Mouse (Mus musculus) testis, adult 2 months (tissue): ENCODE measurements around the gene Cds1. TPM values are rescaled to one million over a fixed set of nuclear protein-coding genes. Genes with fewer than 3 reads are reported as not detected.

ENCODE experiments used
- H3K27ac ChIP-seq: fragments of 200-500 bp; 2 replicates; pipeline ENCODE4 v1.5.1; 2012; ENCODE audit warnings: low read depth, low read length; ENCODE audit not compliant: control insufficient read depth, insufficient read depth
- H3K27me3 ChIP-seq: fragments of 200-500 bp; 2 replicates; pipeline ENCODE4 v1.6.1; 2012; ENCODE audit warnings: mild to moderate bottlenecking, low read length, moderate library complexity; ENCODE audit not compliant: control insufficient read depth, insufficient read depth
- H3K36me3 ChIP-seq: fragments of 200-500 bp; 2 replicates; pipeline ENCODE4 v1.6.1; 2012; ENCODE audit warnings: mild to moderate bottlenecking, low read length; ENCODE audit not compliant: control insufficient read depth, insufficient read depth
- H3K4me1 ChIP-seq: fragments of 200-500 bp; 2 replicates; pipeline ENCODE4 v1.6.1; 2012; ENCODE audit warnings: low read length; ENCODE audit not compliant: control insufficient read depth, insufficient read depth
- H3K4me3 ChIP-seq: fragments of 200-500 bp; 2 replicates; pipeline ENCODE4 v1.5.1; 2012; ENCODE audit warnings: low read depth, mild to moderate bottlenecking, low read length, moderate library complexity, mixed read lengths; ENCODE audit not compliant: control insufficient read depth
- CTCF ChIP-seq: fragments of 200-500 bp; IDR thresholded peaks from 2 replicates; pipeline ENCODE4 v1.5.1; 2012; ENCODE audit warnings: low read depth, mild to moderate bottlenecking, inconsistent platforms, low read length, moderate library complexity; ENCODE audit not compliant: control insufficient read depth, insufficient read depth, insufficient replicate concordance
- POLR2A ChIP-seq: fragments of 200-500 bp; IDR thresholded peaks from 2 replicates; pipeline ENCODE4 v1.6.1; 2012; ENCODE audit warnings: low read depth, mild to moderate bottlenecking, inconsistent platforms, low read length, moderate library complexity; ENCODE audit not compliant: control insufficient read depth
- polyA plus RNA-seq: library from polyadenylated mRNA; depleted of rRNA; stranded (reverse); fragments of >200 nt; gene quantifications from 2 replicates; pipeline ENCODE4 v1.2.3, GENCODE M21; 2012

The Cds1 gene
- polyA plus RNA-seq, 1 experiment, result 201 TPM

DNA sequence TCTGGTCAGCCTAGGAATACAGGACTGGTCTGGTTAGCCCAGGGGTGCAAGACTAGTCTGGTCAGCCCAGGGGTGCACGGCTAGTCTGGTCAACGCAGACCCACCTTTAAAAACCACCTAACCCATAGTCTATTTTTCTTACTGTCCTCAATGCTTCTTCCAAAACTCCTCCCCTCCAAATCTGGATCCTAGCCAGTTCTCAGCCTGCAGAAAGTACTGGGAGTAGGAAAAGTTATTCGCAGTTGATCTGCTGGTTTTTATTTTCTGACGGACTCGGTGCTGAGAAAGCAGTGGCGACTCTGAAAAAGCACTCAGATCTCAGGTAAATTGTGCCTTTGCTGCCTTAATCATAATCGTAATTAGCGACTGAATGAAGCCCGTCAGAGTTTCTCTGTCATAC is 7.7 kb downstream of the Cds1 start:
- H3K27ac ChIP-seq, result no peak overlapping the region
- H3K4me1 ChIP-seq, result peaks cover 8% of the 10 kb centered on the region
- no peak overlapping the region for H3K4me3 ChIP-seq
- no peak for TF ChIP-seq POLR2A
- TF ChIP-seq CTCF, result no peak
- no peaks in the 10 kb centered on the region for H3K36me3 ChIP-seq
- H3K27me3 ChIP-seq, result no peaks in the 10 kb centered on the region

GRCm38 (mm10) chr5:101775262-101775661 is 10.3 kb downstream of the Cds1 start:
- TF ChIP-seq POLR2A (no peak), CTCF (no peak)
- no peak overlapping the region for H3K4me3 ChIP-seq
- H3K36me3 ChIP-seq, result no peaks in the 10 kb centered on the region
- H3K4me1 ChIP-seq, result no peaks in the 10 kb centered on the region; the same call in 1 of the 2 replicates
- no peaks in the 10 kb centered on the region for H3K27me3 ChIP-seq
- no peak overlapping the region for H3K27ac ChIP-seq

DNA sequence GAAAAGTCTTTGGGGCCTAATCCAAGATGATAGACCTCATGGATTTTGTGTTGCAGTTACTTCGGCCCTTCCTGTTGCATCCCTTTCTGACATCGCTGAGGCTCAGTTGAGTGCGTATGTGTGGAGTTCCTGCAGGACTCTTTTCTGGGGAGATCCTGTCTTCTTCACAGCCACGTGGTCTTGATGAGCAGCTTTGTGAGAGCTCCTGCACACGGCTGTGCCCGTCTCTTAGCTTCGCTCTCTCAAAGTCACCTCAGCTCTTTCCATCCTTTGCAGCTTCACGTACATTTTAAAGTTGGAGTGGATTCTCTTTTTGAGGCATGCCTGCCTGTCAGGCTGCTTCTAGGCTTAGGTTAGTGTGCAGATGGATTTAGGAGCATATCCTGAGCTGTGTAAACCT is 11.6 kb downstream of the Cds1 start:
- H3K27me3 ChIP-seq, result no peaks in the 10 kb centered on the region
- TF ChIP-seq POLR2A (no peak), CTCF (no peak)
- H3K36me3 ChIP-seq, result no peaks in the 10 kb centered on the region
- no peak overlapping the region for H3K4me3 ChIP-seq
- no peak overlapping the region for H3K27ac ChIP-seq
- no peaks in the 10 kb centered on the region; the same call in 1 of the 2 replicates for H3K4me1 ChIP-seq

- Histone ChIP-seq H3K4me3 (no peak overlapping the region), H3K36me3 (no peaks in the 10 kb centered on the region), H3K27ac (no peak overlapping the region), H3K27me3 (no peaks in the 10 kb centered on the region), H3K4me1 (no peaks in the 10 kb centered on the region; the same call in 1 of the 2 replicates)
- TF ChIP-seq POLR2A (no peak), CTCF (no peak)
Observed at GRCm38 (mm10) chr5:101779376-101779863, 14.5 kb downstream of the Cds1 start.

DNA sequence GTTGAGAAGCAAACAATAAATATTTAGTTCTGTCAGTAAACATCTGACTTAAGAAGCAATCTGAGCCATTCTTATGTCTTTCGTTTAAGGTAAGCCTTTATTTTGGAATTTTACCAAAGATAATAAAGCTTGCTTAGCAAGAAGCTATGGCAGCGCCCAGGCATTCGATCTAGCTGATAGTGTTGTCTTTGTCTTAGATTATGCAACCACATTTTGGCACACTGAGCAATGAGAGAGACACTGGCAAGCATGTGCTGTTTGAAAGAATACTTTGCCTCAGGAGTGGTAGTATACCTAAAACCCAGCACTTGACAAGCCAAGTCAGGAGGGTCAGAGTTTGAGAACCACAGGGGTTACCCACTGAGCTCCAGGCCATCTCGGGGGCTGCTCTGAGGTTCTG is 16.0 kb downstream of the Cds1 start:
- no peak for TF ChIP-seq POLR2A
- no peak for TF ChIP-seq CTCF
- no peaks in the 10 kb centered on the region for H3K36me3 ChIP-seq
- no peak overlapping the region for H3K27ac ChIP-seq
- H3K4me1 ChIP-seq, result no peaks in the 10 kb centered on the region; the same call in 1 of the 2 replicates
- H3K27me3 ChIP-seq, result no peaks in the 10 kb centered on the region
- no peak overlapping the region for H3K4me3 ChIP-seq

DNA sequence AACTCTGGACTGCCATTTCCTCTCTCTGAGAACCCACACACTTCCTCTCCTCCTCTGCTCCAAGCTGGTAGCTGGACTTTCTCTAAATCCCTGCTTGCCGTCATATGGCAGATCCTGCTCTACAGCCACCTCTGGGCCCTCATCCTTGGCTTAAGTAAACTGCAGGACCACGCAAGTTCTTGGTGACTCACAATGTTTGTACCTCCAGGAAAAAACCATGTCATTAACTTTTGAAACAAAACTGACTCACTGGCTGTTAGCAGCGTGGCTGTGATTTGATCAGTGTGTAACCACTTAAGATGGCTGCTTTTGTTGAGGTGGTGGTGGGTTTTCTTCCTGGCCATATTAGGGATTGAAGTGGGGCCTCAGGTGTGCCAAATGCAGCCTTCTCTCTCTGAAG is 19.4 kb downstream of the Cds1 start:
- no peak overlapping the region for H3K27ac ChIP-seq
- H3K4me3 ChIP-seq, result no peak overlapping the region
- TF ChIP-seq CTCF, result no peak
- TF ChIP-seq POLR2A, result no peak
- H3K27me3 ChIP-seq, result no peaks in the 10 kb centered on the region
- no peaks in the 10 kb centered on the region for H3K4me1 ChIP-seq
- no peaks in the 10 kb centered on the region for H3K36me3 ChIP-seq

DNA sequence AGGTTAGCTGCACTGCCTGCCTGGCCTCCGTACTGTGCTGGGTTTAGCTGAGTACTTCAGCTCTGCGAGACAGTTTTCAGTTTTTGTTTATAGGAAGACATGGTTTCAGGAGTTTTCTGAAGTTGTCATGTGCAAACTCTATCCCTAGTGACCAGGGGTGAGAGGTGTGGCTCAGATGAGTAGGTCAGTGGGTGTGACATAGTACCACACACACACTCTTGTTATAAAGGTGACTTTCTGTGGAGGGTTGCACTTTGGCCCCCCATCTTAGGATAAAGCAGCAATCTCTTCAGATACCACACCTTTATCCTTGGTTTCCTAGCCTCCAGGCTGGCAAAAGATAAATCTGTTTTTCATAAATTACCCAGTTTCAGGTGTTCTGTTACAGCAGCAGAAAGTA is 19.9 kb downstream of the Cds1 start:
- H3K27ac ChIP-seq, result no peak overlapping the region
- no peaks in the 10 kb centered on the region for H3K36me3 ChIP-seq
- no peaks in the 10 kb centered on the region for H3K27me3 ChIP-seq
- H3K4me3 ChIP-seq, result no peak overlapping the region
- TF ChIP-seq POLR2A, result no peak
- no peak for TF ChIP-seq CTCF
- H3K4me1 ChIP-seq, result no peaks in the 10 kb centered on the region
